Mouse (Mus musculus) mammary gland, adult 2 months (tissue): ENCODE data around the gene Lig3. TPM values are rescaled to one million over a fixed set of nuclear protein-coding genes. Genes with fewer than 3 reads are reported as not detected.

Experiments used
- polyA plus RNA-seq: library from polyadenylated mRNA; depleted of rRNA; stranded (reverse); fragments of >200 nt; gene quantifications from 2 replicates; pipeline ENCODE4 v1.2.3, GENCODE M21; 2012; ENCODE audit warnings: low replicate concordance; rRNA removed

Gene Lig3
- polyA plus RNA-seq: 12.5 and 18.0 TPM in 2 replicates

GRCm38 (mm10) chr11:82780983-82781903, at the start of gene Lig3:
TSS of gene Lig3 (plus strand) at chr11:82781108.

GRCm38 (mm10) chr11:82763742-82764437, 17.0 kb upstream of the Lig3 start, which contains the start of the genes Cct6b and Zfp830:
TSS of gene Cct6b (minus strand) at chr11:82764321.
TSS of gene Zfp830 (plus strand) at chr11:82764345.

Other genes with a start within 250 kb of the Lig3 start
- gene Cct6b, start 16.8 kb upstream of the Lig3 start, polyA plus RNA-seq: 0.16 and 0.33 TPM in 2 replicates
- 3.3 and 4.4 TPM in 2 replicates for gene Zfp830, start 16.8 kb upstream of the Lig3 start, polyA plus RNA-seq
- gene Rffl, start 90.1 kb downstream of the Lig3 start, polyA plus RNA-seq: 12.6 and 19.4 TPM in 2 replicates
- gene Rad51d, start 109.5 kb downstream of the Lig3 start, polyA plus RNA-seq: 19.5 and 19.6 TPM in 2 replicates
- gene Fndc8, start 111.0 kb downstream of the Lig3 start, polyA plus RNA-seq: 2.0 and 2.5 TPM in 2 replicates
- 39.4 and 50.3 TPM in 2 replicates for gene Nle1, start 127.3 kb downstream of the Lig3 start, polyA plus RNA-seq
- gene Unc45b, start 129.4 kb downstream of the Lig3 start, polyA plus RNA-seq: 6.5 and 28.9 TPM in 2 replicates
- 12.2 and 27.0 TPM in 2 replicates for gene Slfn5, start 170.2 kb downstream of the Lig3 start, polyA plus RNA-seq
- 1.1 and 1.4 TPM in 2 replicates for gene Slfn9, start 210.7 kb downstream of the Lig3 start, polyA plus RNA-seq
- gene Slfn8, start 239.7 kb downstream of the Lig3 start, polyA plus RNA-seq: 2.3 and 3.7 TPM in 2 replicates